Mouse (Mus musculus) MEL (cell line): Measurements from ENCODE around the gene Auts2. TPM values are rescaled to one million over a fixed set of nuclear protein-coding genes. Genes with fewer than 3 reads are reported as not detected.

Source experiments
- DNase-seq: peaks from one replicate; pipeline ENCODE4 v3.0.0; 2011; ENCODE audit warnings: low read depth, low spot score
- H3K27ac ChIP-seq: 2 replicates; pipeline ENCODE4 v1.5.1; 2012; ENCODE audit warnings: low read depth, mild to moderate bottlenecking, control low read depth, low read length, moderate library complexity; ENCODE audit not compliant: control insufficient read depth
- H3K27me3 ChIP-seq, 2 experiments: fragments of 150-350 bp in 1 of 2; sonication (generic) in 1 of 2; 2 replicates each; pipeline ENCODE4 v1.6.1; 2012; ENCODE audit warnings: low read length in 2 of 2, mild to moderate bottlenecking in 2 of 2, improper control_type of control experiment in 1 of 2, moderate library complexity in 1 of 2; ENCODE audit not compliant: insufficient read depth in 2 of 2, control insufficient read depth in 1 of 2
- H3K36me3 ChIP-seq, 2 experiments: 2 replicates each; pipeline ENCODE4 v1.6.1; 2012 to 2014; ENCODE audit warnings: low read length in 2 of 2, improper control_type of control experiment in 1 of 2, inconsistent platforms in 1 of 2, mild to moderate bottlenecking in 1 of 2; ENCODE audit not compliant: insufficient read depth in 2 of 2, control insufficient read depth in 1 of 2
- H3K4me1 ChIP-seq, 2 experiments: fragments of 150-350 bp in 1 of 2; sonication (generic) in 1 of 2; 2 replicates each; pipeline ENCODE4 v1.6.1; 2012; ENCODE audit warnings: low read length in 2 of 2, improper control_type of control experiment in 1 of 2, mild to moderate bottlenecking in 1 of 2; ENCODE audit not compliant: insufficient read depth in 2 of 2, control insufficient read depth in 1 of 2
- H3K4me3 ChIP-seq, 2 experiments: fragments of 150-350 bp in 1 of 2; sonication (generic) in 1 of 2; 2 replicates each; pipeline ENCODE4 v1.5.1; 2012; ENCODE audit warnings: low read depth in 2 of 2, low read length in 2 of 2, mild to moderate bottlenecking in 2 of 2, moderate library complexity in 2 of 2, control low read depth in 1 of 2, improper control_type of control experiment in 1 of 2; ENCODE audit not compliant: control insufficient read depth in 1 of 2, insufficient read depth in 1 of 2
- H3K79me2 ChIP-seq: 2 replicates; pipeline ENCODE4 v1.6.1; 2012; ENCODE audit warnings: mild to moderate bottlenecking, low read length, moderate library complexity; ENCODE audit not compliant: control insufficient read depth, poor library complexity, insufficient read depth
- H3K9ac ChIP-seq: 2 replicates; pipeline ENCODE4 v1.6.1; 2012; ENCODE audit warnings: low read depth, mild to moderate bottlenecking, control low read depth, low read length, moderate library complexity; ENCODE audit not compliant: control insufficient read depth, poor library complexity, severe bottlenecking
- H3K9me3 ChIP-seq: fragments of 150-350 bp; sonication (generic); replicated peaks from 2 replicates; pipeline ENCODE4 v1.6.1; 2012; ENCODE audit warnings: mild to moderate bottlenecking, low read length, improper control_type of control experiment, moderate library complexity; ENCODE audit not compliant: insufficient read depth
- BHLHE40 ChIP-seq: IDR thresholded peaks from 2 replicates; pipeline ENCODE4 v1.6.1; 2012; ENCODE audit warnings: low read depth, mild to moderate bottlenecking, inconsistent platforms, low read length, improper control_type of control experiment, borderline replicate concordance
- CHD2 ChIP-seq: IDR thresholded peaks from 2 replicates; pipeline ENCODE4 v1.6.1; 2011; ENCODE audit warnings: low read length, improper control_type of control experiment
- E2F4 ChIP-seq: IDR thresholded peaks from 2 replicates; pipeline ENCODE4 v1.6.1; 2011; ENCODE audit warnings: low read depth, low read length, improper control_type of control experiment, borderline replicate concordance
- GATA1 ChIP-seq: IDR thresholded peaks from 2 replicates; pipeline ENCODE4 v1.6.1; 2011; ENCODE audit warnings: low read depth, low read length, improper control_type of control experiment
- MXI1 ChIP-seq: IDR thresholded peaks from 2 replicates; pipeline ENCODE4 v1.6.1; 2011; ENCODE audit warnings: mild to moderate bottlenecking, low read depth, low read length, improper control_type of control experiment
- POLR2AphosphoS5 ChIP-seq: IDR thresholded peaks from 2 replicates; pipeline ENCODE4 v1.6.1; 2012; ENCODE audit warnings: low read depth, borderline replicate concordance, mild to moderate bottlenecking, inconsistent platforms, low read length, moderate library complexity, mixed read lengths
- RAD21 ChIP-seq: IDR thresholded peaks from 2 replicates; pipeline ENCODE4 v1.6.1; 2011; ENCODE audit warnings: mild to moderate bottlenecking, low read depth, low read length, improper control_type of control experiment
- SMC3 ChIP-seq: IDR thresholded peaks from 2 replicates; pipeline ENCODE4 v1.6.1; 2011; ENCODE audit warnings: low read depth, low read length, improper control_type of control experiment
- TAL1 ChIP-seq: IDR thresholded peaks from 2 replicates; pipeline ENCODE4 v1.6.1; 2012; ENCODE audit warnings: mild to moderate bottlenecking, inconsistent platforms, low read length, moderate library complexity, mixed read lengths
- TBP ChIP-seq: IDR thresholded peaks from 2 replicates; pipeline ENCODE4 v1.8.0; 2011; ENCODE audit warnings: low read depth, low read length, improper control_type of control experiment
- TCF12 ChIP-seq: IDR thresholded peaks from 2 replicates; pipeline ENCODE4 v1.6.1; 2014; ENCODE audit warnings: low read depth, mild to moderate bottlenecking, inconsistent platforms, low read length, improper control_type of control experiment, moderate library complexity
- UBTF ChIP-seq: IDR thresholded peaks from 2 replicates; pipeline ENCODE4 v1.6.1; 2012; ENCODE audit warnings: low read depth, mild to moderate bottlenecking, inconsistent platforms, low read length, improper control_type of control experiment, moderate library complexity, borderline replicate concordance; ENCODE audit not compliant: insufficient read depth
- USF1 ChIP-seq: IDR thresholded peaks from 2 replicates; pipeline ENCODE4 v1.6.1; 2014; ENCODE audit warnings: low read depth, mild to moderate bottlenecking, inconsistent platforms, low read length, improper control_type of control experiment, moderate library complexity
- ZMIZ1 ChIP-seq: IDR thresholded peaks from 2 replicates; pipeline ENCODE4 v1.6.1; 2012; ENCODE audit warnings: low read depth, mild to moderate bottlenecking, inconsistent platforms, low read length, improper control_type of control experiment, moderate library complexity
- polyA plus RNA-seq, 2 experiments: library from polyadenylated mRNA; stranded (reverse) in 1 of 2; unstranded in 1 of 2; fragments of >175 nt in 1 of 2; fragments of >200 nt in 1 of 2; gene quantifications; 2 replicates each; pipeline versions ENCODE4 v1.2.1 to v1.2.4; 2012; ENCODE audit warnings: low replicate concordance in 2 of 2, low read depth in 1 of 2; ENCODE audit not compliant: insufficient read length in 2 of 2, insufficient read depth in 1 of 2, missing spikeins in 1 of 2
- total RNA-seq: library from RNA; depleted of rRNA; stranded (reverse); fragments of 300-350 nt; gene quantifications from 2 replicates; pipeline ENCODE4 v1.2.3, GENCODE M21; 2012

The Auts2 gene
- total and polyA plus RNA-seq, 3 experiments: not detected

GRCm38 (mm10) chr5:132305354-132305934 is 237.7 kb downstream of the Auts2 start:
- H3K36me3 ChIP-seq: no peaks in the 10 kb centered on the region
- H3K9ac ChIP-seq: no peak overlapping the region
- H3K27ac ChIP-seq: no peak overlapping the region
- no peak for TF ChIP-seq USF1
- TF ChIP-seq BHLHE40: no peak
- TF ChIP-seq CHD2: no peak
- no peak for TF ChIP-seq E2F4
- no peak for TF ChIP-seq TBP
- TF ChIP-seq TCF12: no peak
- no peak for TF ChIP-seq ZMIZ1
- no peak for DNase-seq
- H3K4me3 ChIP-seq: no peak overlapping the region
- no peaks in the 10 kb centered on the region for H3K27me3 ChIP-seq
- no peaks in the 10 kb centered on the region for H3K79me2 ChIP-seq
- no peaks in the 10 kb centered on the region for H3K4me1 ChIP-seq
- no peaks in the 10 kb centered on the region for H3K9me3 ChIP-seq

- Histone ChIP-seq H3K4me1 (no peaks in the 10 kb centered on the region), H3K27ac (no peak overlapping the region), H3K36me3 (no peaks in the 10 kb centered on the region), H3K4me3 (no peak overlapping the region), H3K27me3 (no peaks in the 10 kb centered on the region), H3K79me2 (no peaks in the 10 kb centered on the region), H3K9me3 (no peaks in the 10 kb centered on the region), H3K9ac (no peak overlapping the region)
- no peak for TF ChIP-seq MXI1
- no peak for DNase-seq
These were observed 240.4 kb downstream of the Auts2 start for GRCm38 (mm10) chr5:132302778-132303177.

- H3K27ac ChIP-seq: no peak overlapping the region
- no peak for DNase-seq
- H3K36me3 ChIP-seq: no peaks in the 10 kb centered on the region
- no peak overlapping the region for H3K4me3 ChIP-seq
- no peaks in the 10 kb centered on the region for H3K4me1 ChIP-seq
- H3K9ac ChIP-seq: no peak overlapping the region
- TF ChIP-seq SMC3: no peak
- no peak for TF ChIP-seq POLR2AphosphoS5
- TF ChIP-seq RAD21: no peak
- TF ChIP-seq GATA1: no peak
- TF ChIP-seq CHD2: no peak
- TF ChIP-seq TAL1: no peak
- TF ChIP-seq UBTF: no peak
- TF ChIP-seq, all 39 proteins: peak for 0
- Histone ChIP-seq H3K9me3 (no peaks in the 10 kb centered on the region), H3K27me3 (no peaks in the 10 kb centered on the region), H3K79me2 (no peaks in the 10 kb centered on the region)
These were observed 242.3 kb downstream of the Auts2 start for GRCm38 (mm10) chr5:132300794-132301193.
